Mouse (Mus musculus) 3T3-L1 (cell line): ENCODE measurements around the gene Rasip1.
A peak's percentile ranks its signal among the peaks of the same experiment; 100 is the strongest.
"Not testable (repeated sequence)": the region's sequence is repeated elsewhere in the genome, so short reads cannot be mapped to it uniquely, and the experiment has no call there.

Source experiments
- DNase-seq: peaks from one replicate; pipeline ENCODE4 v3.0.0-alpha.2; 2015; ENCODE audit warnings: low read depth, low spot score

Gene Rasip1

GRCm38 (mm10) chr7:45644872-45645590, 17.7 kb downstream of the Rasip1 start:
- DNase-seq: no peak

- DNase-seq: no peak
Measured at GRCm38 (mm10) chr7:45645591-45645971, 18.3 kb downstream of the Rasip1 start.

- no peak for DNase-seq
Measured at GRCm38 (mm10) chr7:45646671-45647070, 19.4 kb downstream of the Rasip1 start.

- DNase-seq: no peak
Measured at GRCm38 (mm10) chr7:45649351-45649750, 22.1 kb downstream of the Rasip1 start.

- DNase-seq: not testable (repeated sequence)
Measured at GRCm38 (mm10) chr7:45650484-45650883, 23.2 kb downstream of the Rasip1 start.

GRCm38 (mm10) chr7:45654424-45655047, 27.2 kb downstream of the Rasip1 start:
- DNase-seq: no peak

GRCm38 (mm10) chr7:45660746-45661478, 33.6 kb downstream of the Rasip1 start:
- DNase-seq: no peak

- DNase-seq: not testable (repeated sequence)
Measured at GRCm38 (mm10) chr7:45661702-45662101, 34.4 kb downstream of the Rasip1 start.

- DNase-seq: no peak
Measured at GRCm38 (mm10) chr7:45665303-45666138, 38.2 kb downstream of the Rasip1 start.

- DNase-seq: no peak
Measured at GRCm38 (mm10) chr7:45666161-45666560, 38.9 kb downstream of the Rasip1 start, which contains the start of gene Fut2. Fut2 (minus strand) TSS chr7:45666394.

- no peak for DNase-seq
Measured at GRCm38 (mm10) chr7:45667761-45668160, 40.5 kb downstream of the Rasip1 start.

GRCm38 (mm10) chr7:45668921-45669320, 41.6 kb downstream of the Rasip1 start:
- no peak for DNase-seq

GRCm38 (mm10) chr7:45677627-45678295, 50.5 kb downstream of the Rasip1 start:
- DNase-seq: no peak

- no peak for DNase-seq
Measured at GRCm38 (mm10) chr7:45678513-45678912, 51.2 kb downstream of the Rasip1 start.

- DNase-seq: peak; percentile 87
Measured at GRCm38 (mm10) chr7:45679966-45680621, 52.8 kb downstream of the Rasip1 start.

GRCm38 (mm10) chr7:45681046-45681736, 53.9 kb downstream of the Rasip1 start:
- no peak for DNase-seq

- peak; percentile 91 for DNase-seq
Measured at GRCm38 (mm10) chr7:45682144-45683126, 55.1 kb downstream of the Rasip1 start.

GRCm38 (mm10) chr7:45683396-45684050, 56.2 kb downstream of the Rasip1 start, which contains the start of gene Ntn5:
Ntn5 (plus strand) TSS chr7:45684022.
- no peak for DNase-seq
